Mouse (Mus musculus) hindbrain, embryonic 16.5 days (tissue): ENCODE data around the gene Olfr153. TPM values are rescaled to one million over a fixed set of nuclear protein-coding genes. Genes with fewer than 3 reads are reported as not detected.
"Not testable (repeated sequence)": the region's sequence is repeated elsewhere in the genome, so short reads cannot be mapped to it uniquely, and the experiment has no call there.

Experiments used
- ATAC-seq: fragments of 200-750 bp; cut with Nextera tagmentation; 2 replicates; pipeline ENCODE4 v1.8.0; 2017; ENCODE audit warnings: moderate TSS enrichment, moderate library complexity
- H3K27ac ChIP-seq: fragments of 300-500 bp; sonication (generic); 2 replicates; pipeline ENCODE4 v1.5.1; 2014; ENCODE audit warnings: low read depth, mild to moderate bottlenecking, control low read depth, low read length, moderate library complexity
- H3K27me3 ChIP-seq: fragments of 300-500 bp; sonication (generic); replicated peaks from 2 replicates; pipeline ENCODE4 v1.6.1; 2014; ENCODE audit warnings: low read length; ENCODE audit not compliant: control insufficient read depth, insufficient read depth
- H3K36me3 ChIP-seq: fragments of 300-500 bp; sonication (generic); 2 replicates; pipeline ENCODE4 v1.6.1; 2014; ENCODE audit warnings: mild to moderate bottlenecking, low read length, moderate library complexity, mixed read lengths; ENCODE audit not compliant: control insufficient read depth, insufficient read depth
- H3K4me1 ChIP-seq: fragments of 300-500 bp; sonication (generic); 2 replicates; pipeline ENCODE4 v1.6.1; 2014; ENCODE audit warnings: low read depth, low read length; ENCODE audit not compliant: control insufficient read depth, insufficient read depth
- H3K4me2 ChIP-seq: fragments of 300-500 bp; sonication (generic); 2 replicates; pipeline ENCODE4 v1.6.1; 2014; ENCODE audit warnings: mild to moderate bottlenecking, low read length, control low read depth, moderate library complexity
- H3K4me3 ChIP-seq: fragments of 300-500 bp; sonication (generic); 2 replicates; pipeline ENCODE4 v1.5.1; 2014; ENCODE audit warnings: mild to moderate bottlenecking, low read length, control low read depth, moderate library complexity
- H3K9ac ChIP-seq: fragments of 300-500 bp; sonication (generic); 2 replicates; pipeline ENCODE4 v1.6.1; 2014; ENCODE audit warnings: low read depth, mild to moderate bottlenecking, control low read depth, low read length, moderate library complexity
- H3K9me3 ChIP-seq: fragments of 300-500 bp; sonication (generic); 2 replicates; pipeline ENCODE4 v1.6.1; 2014; ENCODE audit warnings: mild to moderate bottlenecking, low read length, moderate library complexity; ENCODE audit not compliant: control insufficient read depth
- whole genome bisulfite sequencing: fragments of 180-500 bp; shearing (Covaris S2); extraction: QIAGEN DNeasy Blood & Tissue Kit; methylation state at CpG from one replicate; pipeline ENCODE4 v1.1.7; 2014; 5-methylcytosine and 5-hydroxymethylcytosine counted together
- polyA plus RNA-seq: library from polyadenylated mRNA; unstranded; fragments of >200 nt; fragmentation: Nextera tagmentation; extraction: Ambion mirVana; gene quantifications from 2 replicates; pipeline ENCODE4 v1.2.1, GENCODE M21; 2015

Olfr153 gene
- polyA plus RNA-seq = not detected in 2 replicates

DNA sequence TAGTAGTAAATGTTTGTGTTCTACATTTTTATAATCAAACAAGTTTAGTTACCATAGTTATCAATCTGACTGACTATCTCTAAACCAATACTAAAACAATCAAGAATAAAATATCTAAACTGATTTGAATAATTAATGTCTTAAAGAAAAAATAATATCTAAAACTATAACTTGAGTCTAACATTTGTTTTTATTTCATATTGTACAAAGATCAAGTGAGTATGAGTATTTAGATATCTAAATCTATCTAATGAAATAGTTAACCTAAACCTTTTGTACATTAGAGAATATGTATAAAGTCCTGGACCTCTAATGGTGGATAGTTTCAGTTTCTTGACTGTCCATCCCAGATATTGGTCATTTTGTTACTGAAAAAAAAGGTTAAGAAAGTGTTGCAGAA, at the start of gene Olfr153:
Gene Olfr153 (plus strand): TSS at position 301 of the 400 bp plus-strand sequence.
- H3K9ac ChIP-seq = no peak within 1 kb of the TSS

GRCm38 (mm10) chr2:87482276-87482675, 49.3 kb upstream of the Olfr153 start:
- Histone ChIP-seq H3K4me1 (no peaks in the 10 kb centered on the region), H3K36me3 (no peaks in the 10 kb centered on the region), H3K9ac (no peak overlapping the region), H3K9me3 (no peaks in the 10 kb centered on the region), H3K4me2 (no peak overlapping the region), H3K4me3 (no peak overlapping the region), H3K27ac (no peak overlapping the region), H3K27me3 (no peaks in the 10 kb centered on the region)
- WGBS = 86% methylated on average over 2 of the region's 2 CpGs
- no peak for ATAC-seq

More for the DNA sequence above, at the start of gene Olfr153:
- no peak within 1 kb of the TSS for H3K4me2 ChIP-seq
- H3K4me3 ChIP-seq = no peak within 1 kb of the TSS
- no peaks in the 10 kb centered on the region for H3K4me1 ChIP-seq
- no peaks in the 10 kb centered on the region for H3K9me3 ChIP-seq
- H3K27me3 ChIP-seq = no peaks in the 10 kb centered on the region
- H3K36me3 ChIP-seq = no peaks in the 10 kb centered on the region
- no peak within 1 kb of the TSS for H3K27ac ChIP-seq
- ATAC-seq = no peak

DNA sequence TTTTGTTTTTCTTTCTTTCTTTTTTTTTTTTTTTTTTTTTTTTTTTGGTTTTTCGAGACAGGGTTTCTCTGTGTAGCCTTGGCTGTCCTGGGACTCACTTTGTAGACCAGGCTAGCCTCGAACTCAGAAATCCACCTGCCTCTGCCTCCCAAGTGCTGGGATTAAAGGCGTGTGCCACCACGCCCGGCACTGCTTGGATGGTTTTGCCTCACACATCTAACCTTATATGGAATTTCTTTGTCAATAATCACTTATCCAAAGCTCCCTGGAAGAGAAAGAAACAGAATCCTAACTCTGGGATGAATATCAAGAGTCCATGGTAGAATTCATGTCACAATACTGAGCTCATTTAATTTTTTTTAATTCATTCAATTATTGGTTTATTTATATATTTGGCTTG, 34.6 kb upstream of the Olfr153 start, which contains the start of gene Pramel7:
Gene Pramel7 (minus strand): TSS at position 101 of the 400 bp plus-strand sequence.
- H3K4me3 ChIP-seq, H3K9me3 ChIP-seq, H3K27ac ChIP-seq, H3K9ac ChIP-seq, H3K36me3 ChIP-seq, H3K4me2 ChIP-seq, H3K27me3 ChIP-seq, H3K4me1 ChIP-seq, ATAC-seq: not testable (repeated sequence)
- WGBS = 91% methylated on average over 4 of the region's 5 CpGs

- WGBS = 88% methylated on average over 6 of the region's 6 CpGs
- no peak within 1 kb of the TSS for H3K27ac ChIP-seq
- no peaks in the 10 kb centered on the region for H3K9me3 ChIP-seq
- no peak within 1 kb of the TSS for H3K9ac ChIP-seq
- no peaks in the 10 kb centered on the region for H3K4me1 ChIP-seq
- no peaks in the 10 kb centered on the region for H3K27me3 ChIP-seq
- ATAC-seq = no peak
- no peak within 1 kb of the TSS for H3K4me2 ChIP-seq
- no peak within 1 kb of the TSS for H3K4me3 ChIP-seq
- H3K36me3 ChIP-seq = no peaks in the 10 kb centered on the region
Measured at GRCm38 (mm10) chr2:87506265-87506664, 25.3 kb upstream of the Olfr153 start, which contains the start of gene Pramel6. Gene Pramel6, plus strand, starts transcription at chr2:87506565.

- Histone ChIP-seq H3K9me3 (0 out of 2 replicates have a peak, but pooled peaks cover 4% of the 10 kb centered on the region), H3K36me3 (no peaks in the 10 kb centered on the region), H3K4me3 (no peak overlapping the region), H3K4me1 (no peaks in the 10 kb centered on the region), H3K9ac (no peak overlapping the region), H3K27me3 (no peaks in the 10 kb centered on the region), H3K4me2 (no peak overlapping the region), H3K27ac (no peak overlapping the region)
- 91% methylated on average over 2 of the region's 2 CpGs for WGBS
- no peak for ATAC-seq
Measured at GRCm38 (mm10) chr2:87515046-87515445, 16.6 kb upstream of the Olfr153 start.

DNA sequence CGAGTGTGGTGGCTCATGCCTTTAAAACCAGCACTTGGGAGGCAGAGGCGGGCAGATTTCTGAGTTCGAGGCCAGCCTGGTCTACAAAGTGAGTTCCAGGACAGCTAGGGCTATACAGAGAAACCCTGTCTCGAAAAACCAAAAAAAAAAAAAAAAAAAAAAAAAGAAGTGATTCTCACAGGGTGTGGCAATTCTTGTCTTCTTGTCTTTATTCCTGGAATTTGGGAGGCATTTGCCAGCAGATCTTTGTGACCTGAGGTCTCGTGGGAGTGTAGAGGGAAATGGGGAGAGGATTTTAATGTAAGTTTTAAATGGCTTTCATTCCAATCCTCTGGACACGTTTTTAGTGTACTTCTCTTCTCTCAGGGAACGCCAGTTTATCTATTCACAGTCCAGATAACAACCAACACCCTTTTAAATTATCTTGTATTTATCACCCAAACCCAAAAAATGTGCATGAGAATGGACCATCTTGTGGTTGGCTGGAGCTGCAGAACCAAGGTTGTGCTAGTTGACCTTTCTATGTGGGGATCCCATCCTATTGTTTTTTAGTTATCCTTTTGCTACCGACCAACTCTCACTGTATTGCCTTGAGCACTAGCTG, 16.0 kb upstream of the Olfr153 start:
- no peak for ATAC-seq
- Histone ChIP-seq H3K4me1 (no peaks in the 10 kb centered on the region), H3K4me2 (no peak overlapping the region), H3K27ac (no peak overlapping the region), H3K36me3 (no peaks in the 10 kb centered on the region), H3K9me3 (0 out of 2 replicates have a peak, but pooled peaks cover 4% of the 10 kb centered on the region), H3K9ac (no peak overlapping the region), H3K27me3 (no peaks in the 10 kb centered on the region), H3K4me3 (no peak overlapping the region)
- 81% methylated on average over 7 of the region's 8 CpGs for WGBS

GRCm38 (mm10) chr2:87516581-87516980, 15.0 kb upstream of the Olfr153 start:
- Histone ChIP-seq H3K9ac (no peak overlapping the region), H3K4me3 (no peak overlapping the region), H3K9me3 (0 out of 2 replicates have a peak, but pooled peaks cover 4% of the 10 kb centered on the region), H3K36me3 (no peaks in the 10 kb centered on the region), H3K27ac (no peak overlapping the region), H3K4me2 (no peak overlapping the region), H3K4me1 (no peaks in the 10 kb centered on the region), H3K27me3 (no peaks in the 10 kb centered on the region)
- no peak for ATAC-seq
- 91% methylated on average over 3 of the region's 3 CpGs for WGBS

GRCm38 (mm10) chr2:87520651-87521050, 10.9 kb upstream of the Olfr153 start:
- 0 out of 2 replicates have a peak, but pooled peaks cover 4% of the 10 kb centered on the region for H3K9me3 ChIP-seq
- no peaks in the 10 kb centered on the region for H3K27me3 ChIP-seq
- no peak overlapping the region for H3K27ac ChIP-seq
- no peak overlapping the region for H3K9ac ChIP-seq
- no peak for ATAC-seq
- 85% methylated on average over 4 of the region's 4 CpGs for WGBS
- no peak overlapping the region for H3K4me2 ChIP-seq
- H3K4me3 ChIP-seq = no peak overlapping the region
- H3K36me3 ChIP-seq = no peaks in the 10 kb centered on the region
- no peaks in the 10 kb centered on the region for H3K4me1 ChIP-seq

DNA sequence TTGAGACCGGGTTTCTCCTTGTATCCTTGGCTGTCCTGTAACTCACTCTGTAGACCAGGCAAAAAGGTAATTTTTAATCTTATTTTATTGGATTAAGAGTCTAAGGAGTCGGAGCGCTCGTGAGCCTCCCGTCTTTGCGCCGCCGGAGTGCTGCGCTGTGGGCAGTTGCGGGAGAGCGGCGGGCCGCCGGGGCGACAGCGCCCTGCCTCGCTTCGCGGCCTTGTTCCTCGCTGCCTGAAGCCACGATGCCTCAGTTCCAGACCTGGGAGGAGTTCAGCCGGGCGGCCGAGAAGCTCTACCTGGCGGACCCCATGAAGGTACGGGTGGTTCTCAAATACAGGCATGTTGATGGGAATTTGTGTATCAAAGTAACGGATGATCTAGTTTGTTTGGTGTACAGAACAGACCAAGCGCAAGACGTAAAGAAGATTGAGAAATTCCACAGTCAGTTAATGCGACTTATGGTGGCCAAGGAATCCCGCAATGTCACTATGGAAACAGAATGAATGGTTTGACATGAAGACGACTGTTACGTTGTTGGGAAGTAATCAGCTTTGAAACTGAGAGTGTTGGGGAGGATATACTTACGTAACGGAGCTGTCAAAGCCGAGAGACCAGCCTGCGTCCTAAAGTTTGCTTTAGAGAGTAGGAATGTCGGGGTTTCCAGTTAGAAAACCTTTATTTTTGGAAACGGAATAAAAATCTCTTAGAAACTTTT, 5.5 kb upstream of the Olfr153 start:
- 25% methylated on average over 38 of the region's 39 CpGs for WGBS
- H3K9ac ChIP-seq = 0 out of 2 replicates have a peak overlapping the region, but pooled peaks have one; percentile 36
- H3K4me2 ChIP-seq = peak overlapping the region; percentile 52

More for the DNA sequence above, 5.5 kb upstream of the Olfr153 start:
- H3K4me1 ChIP-seq, H3K36me3 ChIP-seq, H3K27ac ChIP-seq, H3K27me3 ChIP-seq, H3K9me3 ChIP-seq: not testable (repeated sequence)
- ATAC-seq = peak; percentile 85
- peak overlapping the region; percentile 32 for H3K4me3 ChIP-seq
